Mouse (Mus musculus): ENCODE measurements around the gene Hacd3.

DNA sequence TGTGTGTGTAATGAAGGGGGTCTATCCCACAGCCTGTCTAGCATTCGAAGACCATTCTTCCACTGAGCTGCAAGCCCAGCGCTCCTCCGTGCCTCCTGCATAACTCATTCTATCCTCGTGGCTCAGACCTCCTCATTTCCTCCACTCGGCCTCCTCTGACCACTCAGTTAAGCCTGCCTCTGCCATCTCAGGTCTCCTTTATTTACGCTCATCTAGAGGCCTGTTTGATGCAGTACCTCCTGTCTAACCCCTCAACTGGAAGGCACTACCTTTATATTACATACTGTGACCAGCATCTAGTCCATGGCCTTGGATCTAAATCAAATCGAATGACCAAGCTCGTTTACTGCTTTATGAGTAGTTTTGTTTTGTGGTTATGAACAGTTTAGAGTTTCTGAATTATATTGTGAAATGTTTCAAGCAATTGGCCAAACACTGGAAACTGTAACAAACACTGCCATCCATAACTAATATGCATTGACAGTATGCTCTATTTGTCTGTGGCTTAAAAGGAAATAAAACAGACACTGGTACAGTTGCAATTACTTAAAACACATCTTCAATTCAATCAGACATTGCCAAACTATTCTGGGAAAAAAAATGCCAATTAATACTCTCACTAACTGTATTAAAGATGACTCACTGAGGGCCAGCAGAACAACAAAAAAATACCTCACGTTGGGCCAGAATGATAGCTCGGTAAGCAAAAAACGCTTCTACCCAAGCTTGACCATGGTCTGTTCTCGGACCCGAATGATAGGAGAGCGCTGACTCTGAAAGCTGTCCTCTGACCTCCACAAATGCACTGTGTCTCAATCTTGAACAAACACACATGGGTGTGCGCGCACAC lies 4.3 kb downstream of the Hacd3 start:
- no peak for TF ChIP-seq TAL1 (IDR thresholded peaks at IDR 0.05; ENCODE audit: low read length)
- TF ChIP-seq GATA1 (IDR thresholded peaks at IDR 0.05; ENCODE audit: low read length): no peak
